Mouse (Mus musculus): Measurements from ENCODE around the gene Cdrt4.

Gene Cdrt4

GRCm38 (mm10) chr11:63035420-63036211, 84.6 kb downstream of the Cdrt4 start:
- no peak for DNase-seq (ENCODE audit: low spot score in 2 of 2)

DNA sequence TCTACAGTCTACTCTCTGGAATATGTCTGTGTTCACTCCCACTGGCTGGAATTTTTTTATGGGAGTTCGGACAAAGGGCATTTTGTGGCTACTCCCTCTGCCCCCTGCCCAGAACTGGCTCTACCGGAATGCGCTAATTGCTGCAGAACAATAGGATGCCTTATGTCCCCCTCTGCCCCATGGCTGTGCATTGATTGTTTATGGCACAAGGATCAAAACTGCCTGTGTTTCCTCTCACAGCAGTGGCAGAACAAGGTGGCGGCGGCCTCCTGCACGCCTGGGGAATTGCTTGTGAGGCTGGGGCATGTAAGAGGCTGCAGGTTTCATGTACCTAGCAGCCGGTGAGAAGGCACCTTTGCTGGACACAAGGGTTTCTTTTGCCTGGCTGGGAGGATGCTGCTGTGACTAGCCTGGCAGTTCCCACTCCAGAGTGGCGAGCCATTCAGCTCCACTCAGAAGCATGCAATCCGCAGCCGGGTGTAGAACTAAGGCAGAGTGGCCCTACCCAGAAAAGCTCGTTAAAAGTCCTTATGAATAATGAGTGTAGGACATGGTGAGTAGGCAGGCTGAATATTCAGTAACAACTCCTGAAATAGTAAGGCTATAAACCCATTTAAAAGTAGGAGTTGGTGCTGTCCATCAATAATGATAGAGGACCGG, 89.1 kb downstream of the Cdrt4 start:
- DNase-seq (ENCODE audit: low spot score in 2 of 2): no peak

Measured in frontal cortex, postnatal 25 days (tissue).